Mouse (Mus musculus) liver, embryonic 14.5 days (tissue): ENCODE measurements around the gene Donson.

Source experiments
- CTCF ChIP-seq: IDR thresholded peaks from 2 replicates; pipeline ENCODE4 v1.5.1; 2016; ENCODE audit warnings: antibody characterized with exemption, low read depth, control low read depth
- EP300 ChIP-seq: IDR thresholded peaks from 2 replicates; pipeline ENCODE4 v1.6.1; 2016; ENCODE audit warnings: antibody characterized with exemption, low read depth

DNA sequence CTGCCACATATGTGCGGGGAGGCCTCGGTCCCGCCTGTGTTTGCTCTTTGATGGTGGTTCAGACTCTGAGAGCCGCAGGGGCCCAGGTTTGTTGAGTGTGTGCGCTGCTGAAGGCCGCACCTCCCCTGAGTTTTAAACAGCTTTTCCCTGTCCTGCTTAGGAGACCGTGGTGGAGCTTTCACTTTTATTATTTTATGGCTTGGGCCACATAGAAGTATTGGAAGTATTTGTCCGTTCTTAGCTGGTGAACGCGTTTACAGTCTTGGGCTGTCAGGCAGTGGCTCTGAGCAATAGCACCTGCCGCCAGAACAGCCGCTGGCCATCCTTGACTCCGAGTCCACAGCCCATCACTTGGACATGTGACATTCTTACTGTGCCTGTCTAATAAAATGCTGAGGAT lies 13.3 kb upstream of the Donson start:
- no peak for TF ChIP-seq EP300
- TF ChIP-seq CTCF: no peak
